Mouse (Mus musculus) splenic B cell, adult 2 months (primary cell): ENCODE data around the gene Etfbkmt.
"Not testable (repeated sequence)": the region's sequence is repeated elsewhere in the genome, so short reads cannot be mapped to it uniquely, and the experiment has no call there.

Experiments
- DNase-seq: peaks from one replicate; pipeline ENCODE4 v3.0.0-alpha.2; 2011; ENCODE audit warnings: low read depth, low spot score
- H3K27me3 ChIP-seq: 2 replicates; pipeline ENCODE4 v1.6.1; 2012; ENCODE audit warnings: mild to moderate bottlenecking, low read length, moderate library complexity, mixed read lengths; ENCODE audit not compliant: control insufficient read depth, poor library complexity, insufficient read depth, severe bottlenecking
- H3K36me3 ChIP-seq: 2 replicates; pipeline ENCODE4 v1.6.1; 2012; ENCODE audit warnings: mild to moderate bottlenecking, low read length, moderate library complexity, mixed read lengths; ENCODE audit not compliant: control insufficient read depth, poor library complexity, insufficient read depth, severe bottlenecking

Etfbkmt gene

GRCm38 (mm10) chr6:149152119-149152518, 12.5 kb downstream of the Etfbkmt start:
- peaks cover 2% of the 10 kb centered on the region; the same call in 1 of the 2 replicates for H3K36me3 ChIP-seq
- no peak for DNase-seq
- no peaks in the 10 kb centered on the region for H3K27me3 ChIP-seq

GRCm38 (mm10) chr6:149153473-149154115, 13.9 kb downstream of the Etfbkmt start:
- peaks cover 2% of the 10 kb centered on the region; the same call in 1 of the 2 replicates for H3K36me3 ChIP-seq
- H3K27me3 ChIP-seq: no peaks in the 10 kb centered on the region
- no peak for DNase-seq

- no peak for DNase-seq
- H3K36me3 ChIP-seq: peaks cover 2% of the 10 kb centered on the region; the same call in 1 of the 2 replicates
- no peaks in the 10 kb centered on the region for H3K27me3 ChIP-seq
Observed at GRCm38 (mm10) chr6:149154116-149155030, 14.7 kb downstream of the Etfbkmt start.

- Histone ChIP-seq H3K36me3 (peaks cover 2% of the 10 kb centered on the region; the same call in 1 of the 2 replicates), H3K27me3 (no peaks in the 10 kb centered on the region)
- no peak for DNase-seq
Observed at GRCm38 (mm10) chr6:149155031-149155841, 15.6 kb downstream of the Etfbkmt start.

- not testable (repeated sequence) for DNase-seq, H3K36me3 ChIP-seq, H3K27me3 ChIP-seq
Observed at GRCm38 (mm10) chr6:149167038-149167437, 27.4 kb downstream of the Etfbkmt start.

- Histone ChIP-seq H3K27me3 (no peaks in the 10 kb centered on the region), H3K36me3 (0 out of 2 replicates have a peak, but pooled peaks cover 4% of the 10 kb centered on the region)
- no peak for DNase-seq
Observed at GRCm38 (mm10) chr6:149167672-149168071, 28.0 kb downstream of the Etfbkmt start.

- Histone ChIP-seq H3K27me3 (no peaks in the 10 kb centered on the region), H3K36me3 (0 out of 2 replicates have a peak, but pooled peaks cover 4% of the 10 kb centered on the region)
- no peak for DNase-seq
Observed at GRCm38 (mm10) chr6:149168436-149168835, 28.8 kb downstream of the Etfbkmt start.

- H3K36me3 ChIP-seq, DNase-seq, H3K27me3 ChIP-seq: not testable (repeated sequence)
Observed at GRCm38 (mm10) chr6:149169965-149170364, 30.3 kb downstream of the Etfbkmt start.

- DNase-seq: no peak
- Histone ChIP-seq H3K36me3 (peaks cover 2% of the 10 kb centered on the region; the same call in 1 of the 2 replicates), H3K27me3 (no peaks in the 10 kb centered on the region)
Observed at GRCm38 (mm10) chr6:149173831-149174625, 34.4 kb downstream of the Etfbkmt start.

- H3K36me3 ChIP-seq: peaks cover 3% of the 10 kb centered on the region; the same call in 1 of the 2 replicates
- no peaks in the 10 kb centered on the region for H3K27me3 ChIP-seq
- no peak for DNase-seq
Observed at GRCm38 (mm10) chr6:149174932-149175570, 35.4 kb downstream of the Etfbkmt start.

- Histone ChIP-seq H3K36me3 (peaks cover 9% of the 10 kb centered on the region; the same call in 1 of the 2 replicates), H3K27me3 (no peaks in the 10 kb centered on the region)
- DNase-seq: no peak
Observed at GRCm38 (mm10) chr6:149179064-149179463, 39.4 kb downstream of the Etfbkmt start.

GRCm38 (mm10) chr6:149184007-149184406, 44.4 kb downstream of the Etfbkmt start:
- no peaks in the 10 kb centered on the region for H3K27me3 ChIP-seq
- DNase-seq: no peak
- H3K36me3 ChIP-seq: peaks cover 8% of the 10 kb centered on the region; the same call in 1 of the 2 replicates

- Histone ChIP-seq H3K27me3 (no peaks in the 10 kb centered on the region), H3K36me3 (0 out of 2 replicates have a peak, but pooled peaks cover 1% of the 10 kb centered on the region)
- no peak for DNase-seq
Observed at GRCm38 (mm10) chr6:149187371-149187770, 47.7 kb downstream of the Etfbkmt start.
